Mouse (Mus musculus) liver, embryonic 11.5 days (tissue): ENCODE measurements around the gene Zbed5. TPM values are rescaled to one million over a fixed set of nuclear protein-coding genes. Genes with fewer than 3 reads are reported as not detected.
"Not testable (repeated sequence)": the region's sequence is repeated elsewhere in the genome, so short reads cannot be mapped to it uniquely, and the experiment has no call there.

Experiments
- ATAC-seq: fragments of 200-750 bp; cut with Nextera tagmentation; replicated peaks from 2 replicates; pipeline ENCODE4 v1.8.0; 2017; ENCODE audit warnings: moderate number of reproducible peaks, mild to moderate bottlenecking, moderate TSS enrichment, moderate library complexity; ENCODE audit not compliant: low FRiP score
- DNase-seq: peaks from one replicate; pipeline ENCODE4 v3.0.0-alpha.2; 2017; ENCODE audit warnings: low spot score
- H3K27ac ChIP-seq: fragments of 300-500 bp; sonication (generic); 2 replicates; pipeline ENCODE4 v1.5.1; 2014; ENCODE audit warnings: mild to moderate bottlenecking, low read depth, low read length, control low read depth
- H3K27me3 ChIP-seq: fragments of 300-500 bp; sonication (generic); replicated peaks from 2 replicates; pipeline ENCODE4 v1.6.1; 2014; ENCODE audit warnings: low read length, mixed read lengths; ENCODE audit not compliant: control insufficient read depth, insufficient read depth
- H3K36me3 ChIP-seq: fragments of 300-500 bp; sonication (generic); 2 replicates; pipeline ENCODE4 v1.6.1; 2014; ENCODE audit warnings: mild to moderate bottlenecking, low read length, moderate library complexity, mixed read lengths; ENCODE audit not compliant: control insufficient read depth, insufficient read depth
- H3K4me1 ChIP-seq: fragments of 300-500 bp; sonication (generic); replicated peaks from 2 replicates; pipeline ENCODE4 v1.6.1; 2014; ENCODE audit warnings: low read length, mixed read lengths; ENCODE audit not compliant: control insufficient read depth, insufficient read depth
- H3K4me2 ChIP-seq: fragments of 300-500 bp; sonication (generic); 2 replicates; pipeline ENCODE4 v1.6.1; 2014; ENCODE audit warnings: mild to moderate bottlenecking, control low read depth, moderate library complexity
- H3K4me3 ChIP-seq: fragments of 300-500 bp; sonication (generic); 2 replicates; pipeline ENCODE4 v1.5.1; 2014; ENCODE audit warnings: low read depth, low read length, control low read depth
- H3K9ac ChIP-seq: fragments of 300-500 bp; sonication (generic); 2 replicates; pipeline ENCODE4 v1.6.1; 2014; ENCODE audit warnings: low read depth, low read length, control low read depth
- H3K9me3 ChIP-seq: fragments of 300-500 bp; sonication (generic); 2 replicates; pipeline ENCODE4 v1.6.1; 2016; ENCODE audit warnings: low read length, inconsistent platforms, mixed read lengths; ENCODE audit not compliant: control insufficient read depth
- whole genome bisulfite sequencing: fragments of 180-500 bp; shearing (Covaris S2); extraction: QIAGEN DNeasy Blood & Tissue Kit; methylation state at CpG from one replicate; pipeline ENCODE4 v1.1.7; 2014; 5-methylcytosine and 5-hydroxymethylcytosine counted together
- polyA plus RNA-seq: library from polyadenylated mRNA; unstranded; fragments of >200 nt; fragmentation: Nextera tagmentation; extraction: Ambion mirVana; gene quantifications from 2 replicates; pipeline ENCODE4 v1.2.1, GENCODE M21; 2014

Zbed5 gene
- polyA plus RNA-seq, 1 experiment from 2014 or later = 3.8 TPM

- H3K4me1 ChIP-seq, H3K4me3 ChIP-seq, H3K9ac ChIP-seq, H3K9me3 ChIP-seq, H3K4me2 ChIP-seq, ATAC-seq, DNase-seq, H3K27ac ChIP-seq, H3K27me3 ChIP-seq, H3K36me3 ChIP-seq: not testable (repeated sequence)
- 77% methylated on average over 11 of the region's 11 CpGs for WGBS
Measured at GRCm38 (mm10) chr5:129915491-129915890, 20.0 kb downstream of the Zbed5 start.

- ATAC-seq (peak; percentile 58), DNase-seq (no peak)
- no peak overlapping the region for H3K9ac ChIP-seq
- no peak overlapping the region for H3K4me2 ChIP-seq
- no peaks in the 10 kb centered on the region for H3K36me3 ChIP-seq
- H3K4me3 ChIP-seq = no peak overlapping the region
- H3K9me3 ChIP-seq = no peaks in the 10 kb centered on the region
- H3K4me1 ChIP-seq = peaks cover 3% of the 10 kb centered on the region; the same call in 1 of the 2 replicates
- H3K27me3 ChIP-seq = no peaks in the 10 kb centered on the region
- WGBS = 81% methylated on average over 24 of the region's 24 CpGs
- H3K27ac ChIP-seq = no peak overlapping the region
Measured at GRCm38 (mm10) chr5:129918065-129918651, 22.6 kb downstream of the Zbed5 start.

GRCm38 (mm10) chr5:129918752-129919151 lies 23.2 kb downstream of the Zbed5 start:
- Histone ChIP-seq H3K4me3 (no peak overlapping the region), H3K4me1 (peaks cover 3% of the 10 kb centered on the region; the same call in 1 of the 2 replicates), H3K27me3 (no peaks in the 10 kb centered on the region), H3K9me3 (no peaks in the 10 kb centered on the region), H3K4me2 (no peak overlapping the region), H3K36me3 (no peaks in the 10 kb centered on the region), H3K9ac (no peak overlapping the region), H3K27ac (no peak overlapping the region)
- no peak for DNase-seq
- ATAC-seq = no peak
- WGBS = 84% methylated on average over 9 of the region's 9 CpGs

GRCm38 (mm10) chr5:129919320-129919719 lies 23.8 kb downstream of the Zbed5 start:
- no peak for DNase-seq

GRCm38 (mm10) chr5:129921972-129922371 lies 26.4 kb downstream of the Zbed5 start:
- no peak overlapping the region for H3K9ac ChIP-seq

More at GRCm38 (mm10) chr5:129919320-129919719, 23.8 kb downstream of the Zbed5 start:
- H3K4me1 ChIP-seq = peaks cover 3% of the 10 kb centered on the region; the same call in 1 of the 2 replicates
- no peak overlapping the region for H3K4me2 ChIP-seq
- 72% methylated on average over 8 of the region's 8 CpGs for WGBS
- no peak overlapping the region for H3K27ac ChIP-seq
- no peak overlapping the region for H3K4me3 ChIP-seq
- H3K9ac ChIP-seq = no peak overlapping the region
- no peaks in the 10 kb centered on the region for H3K27me3 ChIP-seq
- no peak for ATAC-seq
- no peaks in the 10 kb centered on the region for H3K9me3 ChIP-seq
- no peaks in the 10 kb centered on the region for H3K36me3 ChIP-seq

GRCm38 (mm10) chr5:129924820-129925452 lies 29.4 kb downstream of the Zbed5 start:
- WGBS = 77% methylated on average over 8 of the region's 8 CpGs
- no peaks in the 10 kb centered on the region for H3K36me3 ChIP-seq
- H3K4me3 ChIP-seq = no peak overlapping the region
- H3K27me3 ChIP-seq = no peaks in the 10 kb centered on the region
- no peak overlapping the region for H3K4me2 ChIP-seq
- no peak overlapping the region for H3K27ac ChIP-seq
- no peak overlapping the region for H3K9ac ChIP-seq
- ATAC-seq (no peak), DNase-seq (no peak)
- no peaks in the 10 kb centered on the region for H3K4me1 ChIP-seq
- no peaks in the 10 kb centered on the region for H3K9me3 ChIP-seq

More at GRCm38 (mm10) chr5:129921972-129922371, 26.4 kb downstream of the Zbed5 start:
- DNase-seq (no peak), ATAC-seq (no peak)
- Histone ChIP-seq H3K27me3 (no peaks in the 10 kb centered on the region), H3K27ac (no peak overlapping the region), H3K9me3 (no peaks in the 10 kb centered on the region), H3K4me1 (peaks cover 3% of the 10 kb centered on the region; the same call in 1 of the 2 replicates), H3K36me3 (no peaks in the 10 kb centered on the region), H3K4me3 (no peak overlapping the region), H3K4me2 (no peak overlapping the region)
- 95% methylated on average over 4 of the region's 4 CpGs for WGBS

- no peak for ATAC-seq
- Histone ChIP-seq H3K9ac (no peak overlapping the region), H3K4me2 (no peak overlapping the region), H3K27ac (no peak overlapping the region), H3K36me3 (no peaks in the 10 kb centered on the region), H3K9me3 (no peaks in the 10 kb centered on the region), H3K4me1 (no peaks in the 10 kb centered on the region), H3K27me3 (no peaks in the 10 kb centered on the region), H3K4me3 (no peak overlapping the region)
- 86% methylated on average over 5 of the region's 5 CpGs for WGBS
- DNase-seq = no peak
Measured at GRCm38 (mm10) chr5:129925933-129926332, 30.4 kb downstream of the Zbed5 start.

- Histone ChIP-seq H3K9ac (no peak overlapping the region), H3K36me3 (no peaks in the 10 kb centered on the region), H3K27ac (no peak overlapping the region), H3K9me3 (no peaks in the 10 kb centered on the region), H3K4me3 (no peak overlapping the region), H3K27me3 (no peaks in the 10 kb centered on the region), H3K4me1 (no peaks in the 10 kb centered on the region), H3K4me2 (no peak overlapping the region)
- WGBS = 52% methylated on average over 9 of the region's 9 CpGs
- DNase-seq = no peak
- ATAC-seq = no peak; the same call in 1 of the 2 replicates
Measured at GRCm38 (mm10) chr5:129929924-129930855, 34.7 kb downstream of the Zbed5 start.
